Mouse (Mus musculus) midbrain, postnatal 0 days (tissue): Measurements from ENCODE around the gene Nes. TPM values are rescaled to one million over a fixed set of nuclear protein-coding genes. Genes with fewer than 3 reads are reported as not detected.

ENCODE experiments used
- ATAC-seq: fragments of 200-750 bp; cut with Nextera tagmentation; 2 replicates; pipeline ENCODE4 v1.8.0; 2017; ENCODE audit warnings: moderate number of reproducible peaks, mild to moderate bottlenecking, moderate TSS enrichment, moderate library complexity; ENCODE audit not compliant: low FRiP score
- DNase-seq: peaks from one replicate; pipeline ENCODE4 v3.0.0-alpha.2; 2015; ENCODE audit warnings: low spot score
- H3K27ac ChIP-seq: fragments of 300-500 bp; sonication (generic); 2 replicates; pipeline ENCODE4 v1.5.1; 2014; ENCODE audit warnings: low read depth, mild to moderate bottlenecking, low read length, mixed read lengths
- H3K27me3 ChIP-seq: fragments of 300-500 bp; sonication (generic); 2 replicates; pipeline ENCODE4 v1.6.1; 2014; ENCODE audit warnings: low read length, control low read depth, mixed read lengths; ENCODE audit not compliant: insufficient read depth
- H3K36me3 ChIP-seq: fragments of 300-500 bp; sonication (generic); 2 replicates; pipeline ENCODE4 v1.6.1; 2014; ENCODE audit warnings: low read length, control low read depth, mixed read lengths; ENCODE audit not compliant: insufficient read depth
- H3K4me1 ChIP-seq: fragments of 300-500 bp; sonication (generic); 2 replicates; pipeline ENCODE4 v1.6.1; 2014; ENCODE audit warnings: mild to moderate bottlenecking, control low read depth, antibody characterized with exemption, low read length, mixed read lengths; ENCODE audit not compliant: insufficient read depth
- H3K4me2 ChIP-seq: fragments of 300-500 bp; sonication (generic); 2 replicates; pipeline ENCODE4 v1.6.1; 2014; ENCODE audit warnings: low read depth, mild to moderate bottlenecking, low read length, mixed read lengths; ENCODE audit not compliant: poor library complexity, severe bottlenecking
- H3K4me3 ChIP-seq: fragments of 300-500 bp; sonication (generic); 2 replicates; pipeline ENCODE4 v1.5.1; 2014; ENCODE audit warnings: low read depth, mild to moderate bottlenecking, low read length, moderate library complexity
- H3K9ac ChIP-seq: fragments of 300-500 bp; sonication (generic); replicated peaks from 2 replicates; pipeline ENCODE4 v1.6.1; 2014; ENCODE audit warnings: mild to moderate bottlenecking, low read length, moderate library complexity, mixed read lengths; ENCODE audit not compliant: poor library complexity, severe bottlenecking
- H3K9me3 ChIP-seq: fragments of 300-500 bp; sonication (generic); 2 replicates; pipeline ENCODE4 v1.6.1; 2016; ENCODE audit warnings: low read length, control low read depth
- CTCF ChIP-seq: IDR thresholded peaks from 2 replicates; pipeline ENCODE4 v1.5.1; 2016; ENCODE audit warnings: antibody characterized with exemption, mild to moderate bottlenecking
- WGBS: fragments of 180-500 bp; shearing (Covaris S2); extraction: QIAGEN DNeasy Blood & Tissue Kit; methylation state at CpG from one replicate; pipeline ENCODE4 v1.1.7; 2014; 5-methylcytosine and 5-hydroxymethylcytosine counted together
- polyA plus RNA-seq: library from polyadenylated mRNA; unstranded; fragments of >200 nt; fragmentation: Nextera tagmentation; extraction: Ambion mirVana; gene quantifications from 2 replicates; pipeline ENCODE4 v1.2.1, GENCODE M21; 2015
- total RNA-seq: library from RNA; depleted of rRNA; stranded (reverse); fragments of >200 nt; gene quantifications from 2 replicates; pipeline ENCODE4 v1.2.3, GENCODE M21; 2014

The Nes gene
- total and polyA plus RNA-seq, 2 experiments from 2014 or later: 8.8 to 22.4 TPM

DNA sequence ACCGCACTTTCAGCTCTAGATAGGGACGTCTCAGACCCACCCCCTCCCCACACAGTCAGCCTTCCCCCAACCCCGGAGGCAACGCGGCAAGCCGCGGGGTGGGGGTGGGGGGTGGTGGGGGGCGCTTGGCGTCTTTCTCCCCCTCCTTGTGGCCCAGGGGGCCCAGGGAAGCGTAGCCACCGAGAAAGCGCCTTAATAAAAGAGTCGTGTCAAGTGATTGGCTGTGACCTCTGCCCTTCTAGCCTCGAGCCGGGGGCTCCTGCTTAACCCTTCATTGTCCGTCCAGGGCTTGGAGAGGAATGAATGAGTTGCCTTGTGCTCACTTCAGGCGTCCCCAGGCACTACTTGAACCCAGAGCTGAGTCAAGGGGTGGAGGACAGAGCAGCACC, 23.1 kb upstream of the Nes start:
- Histone ChIP-seq H3K4me3 (peak overlapping the region; percentile 26), H3K4me2 (peak overlapping the region; percentile 64), H3K4me1 (peaks cover 14% of the 10 kb centered on the region), H3K36me3 (no peaks in the 10 kb centered on the region), H3K9ac (0 out of 2 replicates have a peak overlapping the region, but pooled peaks have one; percentile 13), H3K9me3 (no peaks in the 10 kb centered on the region), H3K27me3 (0 out of 2 replicates have a peak, but pooled peaks cover 4% of the 10 kb centered on the region), H3K27ac (no peak overlapping the region)
- no peak for DNase-seq
- ATAC-seq: no peak
- 0% methylated on average over 17 of the region's 17 CpGs for WGBS
- TF ChIP-seq CTCF: no peak

DNA sequence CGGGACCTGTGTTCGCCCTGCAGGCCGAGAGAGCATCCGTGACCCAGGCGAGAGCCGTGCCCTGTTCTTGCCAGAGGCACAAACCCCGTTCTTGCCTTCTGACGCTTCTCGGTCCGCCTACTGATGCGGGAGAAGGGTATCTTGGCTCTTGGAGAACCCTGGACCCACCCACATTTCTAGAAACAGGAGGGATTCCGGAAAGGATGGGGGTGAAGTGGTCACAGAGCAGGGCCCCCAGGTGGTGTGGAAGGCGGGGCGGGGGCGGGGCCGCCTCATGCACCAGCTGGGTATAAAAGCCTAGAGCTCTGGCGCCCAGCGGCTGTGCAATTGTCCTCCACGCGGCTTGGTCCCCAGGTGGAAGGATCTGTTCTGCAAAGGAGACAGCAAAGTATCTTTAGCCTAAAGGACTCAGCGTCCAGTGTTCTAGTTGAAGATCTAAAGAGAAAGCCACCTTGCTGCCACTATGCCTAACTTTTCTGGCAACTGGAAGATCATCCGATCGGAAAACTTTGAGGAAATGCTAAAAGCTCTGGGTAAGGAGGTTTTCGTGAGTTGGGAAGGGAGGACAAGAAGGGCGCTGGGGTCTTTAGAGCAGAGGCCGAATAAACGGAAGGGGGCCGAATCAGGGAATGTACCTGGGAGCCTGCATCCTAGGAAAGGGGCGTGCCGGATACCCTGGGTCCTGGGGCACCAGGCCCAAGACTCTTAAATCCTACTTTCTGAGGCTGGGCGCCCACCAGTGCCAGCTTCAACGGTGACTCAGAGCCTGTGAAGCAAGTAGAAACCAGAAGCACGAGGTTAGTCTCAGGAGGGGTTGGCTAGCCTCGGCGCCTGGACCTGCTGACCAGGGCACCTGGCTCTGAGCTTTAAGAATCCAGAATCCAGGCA, 22.3 kb upstream of the Nes start, which contains the start of gene Crabp2:
TSS of gene Crabp2 (plus strand) at position 289 of the 888 bp plus-strand sequence.
- H3K4me1 ChIP-seq: peaks cover 14% of the 10 kb centered on the region
- no peak for DNase-seq
- no peaks in the 10 kb centered on the region for H3K9me3 ChIP-seq

DNA sequence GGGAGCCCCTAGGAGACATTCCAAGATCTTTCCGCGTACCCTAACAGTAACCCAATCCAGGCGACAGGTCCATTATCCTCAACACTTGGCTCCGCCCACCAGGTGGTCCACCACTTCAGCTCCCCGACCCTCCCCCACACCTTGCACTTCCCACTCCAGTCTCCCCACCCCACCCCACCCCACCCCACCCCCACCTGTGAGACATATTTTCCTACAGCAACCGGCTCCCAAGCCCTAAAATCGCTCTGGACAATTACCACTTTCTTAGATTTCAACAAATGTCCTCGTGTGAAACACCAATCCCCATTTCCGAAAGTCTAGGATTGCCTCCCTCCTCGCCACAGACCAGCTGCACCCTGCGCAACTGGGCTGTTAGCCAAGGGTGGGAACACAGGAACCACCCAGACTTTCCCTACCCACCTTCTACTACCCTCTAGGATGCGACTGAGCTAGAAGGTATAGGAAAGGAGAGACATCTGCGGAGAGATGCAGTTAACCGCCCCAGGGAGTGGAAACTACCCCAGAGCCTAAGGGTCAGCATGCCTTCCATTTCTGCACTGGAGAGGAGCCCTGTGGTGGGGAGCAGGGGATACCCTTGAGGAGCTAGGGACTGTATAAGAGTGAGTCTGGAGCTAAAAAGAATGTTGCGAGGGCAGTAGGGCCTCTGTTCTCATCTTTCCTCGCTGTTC, 21.5 kb upstream of the Nes start:
- H3K4me3 ChIP-seq: no peak overlapping the region
- H3K27ac ChIP-seq: no peak overlapping the region
- H3K27me3 ChIP-seq: 0 out of 2 replicates have a peak, but pooled peaks cover 4% of the 10 kb centered on the region
- no peak for TF ChIP-seq CTCF
- DNase-seq (no peak), ATAC-seq (no peak)
- 27% methylated on average over 16 of the region's 16 CpGs for WGBS
- 0 out of 2 replicates have a peak overlapping the region, but pooled peaks have one; percentile 64 for H3K4me2 ChIP-seq
- H3K4me1 ChIP-seq: peaks cover 14% of the 10 kb centered on the region
- no peaks in the 10 kb centered on the region for H3K36me3 ChIP-seq
- H3K9me3 ChIP-seq: no peaks in the 10 kb centered on the region
- no peak overlapping the region for H3K9ac ChIP-seq

More for the DNA sequence above, 22.3 kb upstream of the Nes start, which contains the start of gene Crabp2:
- 0 out of 2 replicates have a peak within 1 kb of the TSS, but pooled peaks have one; percentile 13 for H3K9ac ChIP-seq
- no peak within 1 kb of the TSS for H3K27ac ChIP-seq
- no peaks in the 10 kb centered on the region for H3K36me3 ChIP-seq
- peak within 1 kb of the TSS; percentile 64 for H3K4me2 ChIP-seq
- H3K27me3 ChIP-seq: 0 out of 2 replicates have a peak, but pooled peaks cover 4% of the 10 kb centered on the region
- no peak for ATAC-seq
- no peak for TF ChIP-seq CTCF
- 6% methylated on average over 33 of the region's 35 CpGs for WGBS
- H3K4me3 ChIP-seq: peak within 1 kb of the TSS; percentile 26

DNA sequence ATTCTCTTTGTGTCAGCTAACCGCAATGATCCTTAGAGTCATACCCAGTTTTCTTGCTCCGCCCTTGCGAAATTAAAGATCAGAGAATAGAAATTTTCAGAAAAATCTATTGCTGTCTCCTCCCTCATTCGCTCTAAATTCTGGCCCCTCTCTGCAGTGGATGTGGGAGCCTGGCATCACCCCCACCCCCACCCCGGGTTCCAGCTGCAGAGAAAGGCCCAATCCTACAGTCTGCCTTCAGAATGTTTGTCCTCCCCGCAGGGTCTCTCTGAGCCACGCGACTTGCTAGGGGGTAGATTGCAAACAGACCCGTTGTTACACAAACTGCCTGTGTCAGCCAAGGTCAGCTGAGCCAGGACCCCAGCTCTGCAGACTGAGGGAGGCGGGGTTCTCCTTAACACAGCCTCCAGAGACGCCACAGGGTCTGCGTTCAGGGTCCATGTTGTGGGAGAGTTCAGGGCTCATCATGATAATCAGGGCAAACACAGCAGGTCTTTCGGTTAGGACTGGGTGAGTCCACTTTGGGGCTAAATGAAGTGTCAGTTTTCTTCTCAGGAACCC, 20.8 kb upstream of the Nes start:
- Histone ChIP-seq H3K4me2 (no peak overlapping the region), H3K4me1 (peaks cover 14% of the 10 kb centered on the region), H3K27me3 (0 out of 2 replicates have a peak, but pooled peaks cover 4% of the 10 kb centered on the region), H3K36me3 (no peaks in the 10 kb centered on the region), H3K27ac (no peak overlapping the region), H3K9me3 (no peaks in the 10 kb centered on the region), H3K4me3 (no peak overlapping the region), H3K9ac (no peak overlapping the region)
- WGBS: 24% methylated on average over 13 of the region's 13 CpGs
- no peak for DNase-seq
- no peak for ATAC-seq
- no peak for TF ChIP-seq CTCF

DNA sequence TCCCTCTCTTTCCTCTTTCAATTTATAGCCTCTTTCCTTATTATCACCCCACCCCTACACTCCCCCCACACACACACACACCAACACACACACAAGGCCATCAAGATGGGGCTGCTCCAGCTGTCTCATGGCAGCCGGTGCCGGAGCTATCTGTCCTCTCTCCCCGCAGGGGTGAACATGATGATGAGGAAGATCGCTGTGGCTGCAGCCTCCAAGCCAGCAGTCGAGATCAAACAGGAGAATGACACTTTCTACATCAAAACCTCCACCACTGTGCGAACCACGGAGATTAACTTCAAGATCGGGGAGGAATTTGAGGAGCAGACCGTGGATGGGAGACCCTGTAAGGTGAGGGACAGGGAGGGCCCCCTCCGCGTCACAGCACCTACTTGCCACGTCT, 18.9 kb upstream of the Nes start:
- Histone ChIP-seq H3K9ac (no peak overlapping the region; the same call in 1 of the 2 replicates), H3K4me2 (peak overlapping the region; percentile 25), H3K4me1 (peaks cover 14% of the 10 kb centered on the region), H3K36me3 (no peaks in the 10 kb centered on the region), H3K27me3 (0 out of 2 replicates have a peak, but pooled peaks cover 4% of the 10 kb centered on the region), H3K27ac (no peak overlapping the region), H3K4me3 (peak overlapping the region; percentile 3; the same call in 1 of the 2 replicates), H3K9me3 (no peaks in the 10 kb centered on the region)
- peak; percentile 6; the same call in 1 of the 2 replicates for ATAC-seq
- 20% methylated on average over 12 of the region's 12 CpGs for WGBS
- TF ChIP-seq CTCF: no peak
- no peak for DNase-seq
